Mouse (Mus musculus) embryo, embryonic 11 days (tissue): ENCODE results near the gene Lcn5.
A peak's percentile ranks its signal among the peaks of the same experiment; 100 is the strongest.
"Not testable (repeated sequence)": the region's sequence is repeated elsewhere in the genome, so short reads cannot be mapped to it uniquely, and the experiment has no call there.

ENCODE experiments used
- DNase-seq: peaks from one replicate; pipeline ENCODE4 v3.0.0-alpha.2; 2015

The Lcn5 gene

GRCm38 (mm10) chr2:25679559-25679958 is 21.8 kb downstream of the Lcn5 start:
- no peak for DNase-seq

GRCm38 (mm10) chr2:25682426-25682825 is 24.7 kb downstream of the Lcn5 start, which contains the start of gene Lcn10:
TSS of gene Lcn10 (plus strand) at chr2:25682726.
- DNase-seq = no peak

GRCm38 (mm10) chr2:25686941-25687340 is 29.2 kb downstream of the Lcn5 start:
- DNase-seq = no peak

GRCm38 (mm10) chr2:25694605-25695004 is 36.9 kb downstream of the Lcn5 start:
- peak; percentile 77 for DNase-seq

- no peak for DNase-seq
Observed at GRCm38 (mm10) chr2:25696951-25697350, 39.2 kb downstream of the Lcn5 start.

GRCm38 (mm10) chr2:25698696-25699095 is 40.9 kb downstream of the Lcn5 start:
- no peak for DNase-seq

- not testable (repeated sequence) for DNase-seq
Observed at GRCm38 (mm10) chr2:25699743-25700142, 42.0 kb downstream of the Lcn5 start, which contains the start of gene Obp2a. TSS of gene Obp2a (plus strand) at chr2:25700043.

GRCm38 (mm10) chr2:25701001-25701400 is 43.2 kb downstream of the Lcn5 start:
- no peak for DNase-seq

- no peak for DNase-seq
Observed at GRCm38 (mm10) chr2:25703706-25704105, 46.0 kb downstream of the Lcn5 start.

- DNase-seq = peak; percentile 94
Observed at GRCm38 (mm10) chr2:25706643-25707481, 49.1 kb downstream of the Lcn5 start, which contains the start of gene Bmyc. TSS of gene Bmyc (plus strand) at chr2:25706739.

- peak; percentile 61 for DNase-seq
Observed at GRCm38 (mm10) chr2:25708121-25708520, 50.4 kb downstream of the Lcn5 start.

- not testable (repeated sequence) for DNase-seq
Observed at GRCm38 (mm10) chr2:25709056-25709455, 51.3 kb downstream of the Lcn5 start.

GRCm38 (mm10) chr2:25709791-25710190 is 52.0 kb downstream of the Lcn5 start:
- not testable (repeated sequence) for DNase-seq
